Mouse (Mus musculus) kidney, adult 18-20 months (tissue): ENCODE data around the gene Col25a1.

ENCODE experiments used
- DNase-seq: peaks from one replicate; pipeline ENCODE4 v3.0.0; 2021

Col25a1 gene

GRCm38 (mm10) chr3:130329833-130330555 lies 198.7 kb downstream of the Col25a1 start:
- no peak for DNase-seq

GRCm38 (mm10) chr3:130330556-130330950 lies 199.3 kb downstream of the Col25a1 start:
- DNase-seq: no peak

- no peak for DNase-seq
Observed at GRCm38 (mm10) chr3:130332347-130332913, 201.1 kb downstream of the Col25a1 start.

- DNase-seq: no peak
Observed at GRCm38 (mm10) chr3:130337857-130338256, 206.6 kb downstream of the Col25a1 start.

- DNase-seq: no peak
Observed at GRCm38 (mm10) chr3:130338371-130338770, 207.1 kb downstream of the Col25a1 start.

- DNase-seq: no peak
Observed at GRCm38 (mm10) chr3:130350161-130350560, 218.9 kb downstream of the Col25a1 start.

GRCm38 (mm10) chr3:130354399-130355039 lies 223.2 kb downstream of the Col25a1 start:
- DNase-seq: no peak

GRCm38 (mm10) chr3:130356575-130357173 lies 225.4 kb downstream of the Col25a1 start:
- DNase-seq: no peak

GRCm38 (mm10) chr3:130360813-130361212 lies 229.5 kb downstream of the Col25a1 start:
- DNase-seq: no peak

- no peak for DNase-seq
Observed at GRCm38 (mm10) chr3:130361922-130362321, 230.6 kb downstream of the Col25a1 start.

GRCm38 (mm10) chr3:130362797-130363367 lies 231.6 kb downstream of the Col25a1 start:
- no peak for DNase-seq

GRCm38 (mm10) chr3:130366917-130367610 lies 235.8 kb downstream of the Col25a1 start:
- no peak for DNase-seq

GRCm38 (mm10) chr3:130368352-130368751 lies 237.1 kb downstream of the Col25a1 start:
- no peak for DNase-seq

- DNase-seq: no peak
Observed at GRCm38 (mm10) chr3:130369113-130369512, 237.8 kb downstream of the Col25a1 start.

- no peak for DNase-seq
Observed at GRCm38 (mm10) chr3:130370167-130370566, 238.9 kb downstream of the Col25a1 start.

- no peak for DNase-seq
Observed at GRCm38 (mm10) chr3:130373145-130373544, 241.8 kb downstream of the Col25a1 start.

- no peak for DNase-seq
Observed at GRCm38 (mm10) chr3:130374620-130375341, 243.5 kb downstream of the Col25a1 start.

- no peak for DNase-seq
Observed at GRCm38 (mm10) chr3:130377786-130378185, 246.5 kb downstream of the Col25a1 start.

GRCm38 (mm10) chr3:130378626-130379025 lies 247.3 kb downstream of the Col25a1 start:
- DNase-seq: no peak

- no peak for DNase-seq
Observed at GRCm38 (mm10) chr3:130380299-130380845, 249.1 kb downstream of the Col25a1 start.

- no peak for DNase-seq
Observed at GRCm38 (mm10) chr3:130381691-130382090, 250.4 kb downstream of the Col25a1 start.

GRCm38 (mm10) chr3:130385856-130386255 lies 254.6 kb downstream of the Col25a1 start:
- no peak for DNase-seq
